Mouse (Mus musculus): ENCODE measurements around the gene Papolb.

Gene Papolb

GRCm38 (mm10) chr5:142529915-142530314, at the start of gene Papolb:
Gene Papolb (minus strand): TSS chr5:142530076.
- DNase-seq (ENCODE audit: low read depth) = no peak

DNA sequence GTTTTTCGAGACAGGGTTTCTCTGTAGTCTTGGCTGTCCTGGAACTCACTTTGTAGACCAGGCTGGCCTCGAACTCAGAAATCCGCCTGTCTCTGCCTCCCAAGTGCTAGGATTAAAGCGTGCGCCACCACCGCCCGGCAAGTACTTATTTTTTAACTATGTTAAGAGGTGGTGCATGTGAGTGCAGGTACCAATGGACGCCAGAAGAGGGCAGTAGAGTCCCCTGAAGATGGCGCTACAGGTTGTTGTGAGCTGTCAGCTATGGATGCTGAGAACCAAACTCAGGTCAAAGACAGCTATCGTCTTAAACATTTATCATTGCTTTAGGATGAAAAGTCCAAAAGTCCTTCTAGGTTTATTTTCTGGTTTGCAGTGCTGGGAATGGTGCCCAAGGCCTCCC, 48.3 kb upstream of the Papolb start:
- no peak for DNase-seq (ENCODE audit: low read depth)

GRCm38 (mm10) chr5:142576832-142577231, 47.0 kb upstream of the Papolb start:
- no peak for DNase-seq (ENCODE audit: low read depth)

DNA sequence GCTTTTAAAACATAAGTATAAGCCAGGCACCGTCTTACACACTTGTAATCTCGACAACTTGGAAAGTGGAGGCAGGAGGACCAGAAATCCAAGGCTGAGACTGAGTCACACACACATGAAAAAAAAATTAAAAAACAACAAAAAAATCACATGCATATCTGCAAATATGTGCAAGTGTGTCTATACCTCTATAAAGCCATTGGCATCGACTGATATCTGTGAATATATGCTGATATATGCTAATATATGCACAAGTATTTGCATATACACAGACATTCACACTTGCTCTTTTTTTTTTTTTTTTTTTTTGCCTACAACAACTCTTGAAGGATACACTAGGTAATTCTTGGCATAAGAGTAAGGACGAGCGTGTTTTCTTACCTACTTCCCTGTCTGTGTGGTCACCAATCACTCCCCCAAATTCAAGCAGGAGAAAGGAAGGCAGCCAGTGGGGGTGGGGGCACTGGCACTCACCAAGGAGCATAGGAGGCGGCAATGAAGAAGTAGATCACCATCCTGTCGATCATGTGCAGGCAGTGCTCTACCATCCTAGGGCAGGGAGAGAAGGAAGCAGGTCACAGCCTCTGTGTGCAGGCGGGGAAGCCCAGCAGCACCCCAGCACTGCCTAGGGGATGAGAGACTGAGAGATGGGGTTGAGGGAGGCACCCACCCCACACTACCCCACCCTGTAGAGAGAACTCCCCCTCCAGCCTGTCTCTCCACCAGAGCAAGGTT, 44.6 kb upstream of the Papolb start:
- no peak for DNase-seq (ENCODE audit: low read depth)

GRCm38 (mm10) chr5:142564606-142565005, 34.7 kb upstream of the Papolb start:
- DNase-seq (ENCODE audit: low read depth) = no peak

DNA sequence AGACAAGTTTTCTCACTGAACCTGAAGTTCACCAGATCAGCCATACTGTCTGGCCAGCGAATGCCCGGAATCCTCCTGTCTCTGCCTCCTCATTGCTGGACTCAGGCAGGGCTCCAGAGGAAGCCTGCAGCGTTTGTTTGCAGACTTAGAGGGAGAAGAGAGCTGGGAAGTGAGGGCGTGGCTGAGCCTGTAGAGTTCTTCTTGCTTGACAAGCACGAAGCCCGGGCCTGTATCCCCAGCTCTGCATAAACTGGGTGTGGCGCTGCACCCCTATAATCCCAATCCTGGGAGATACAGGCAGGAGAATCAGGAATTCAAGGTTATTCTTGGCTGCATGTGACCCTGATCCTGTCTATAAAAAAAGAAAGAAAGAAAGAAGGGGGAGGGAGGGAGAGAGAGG, 30.4 kb upstream of the Papolb start:
- DNase-seq (ENCODE audit: low read depth) = no peak

- DNase-seq (ENCODE audit: low read depth) = peak; percentile 48
Observed at GRCm38 (mm10) chr5:142557397-142558067, 27.7 kb upstream of the Papolb start.

GRCm38 (mm10) chr5:142556721-142557120, 26.8 kb upstream of the Papolb start:
- DNase-seq (ENCODE audit: low read depth) = no peak

DNA sequence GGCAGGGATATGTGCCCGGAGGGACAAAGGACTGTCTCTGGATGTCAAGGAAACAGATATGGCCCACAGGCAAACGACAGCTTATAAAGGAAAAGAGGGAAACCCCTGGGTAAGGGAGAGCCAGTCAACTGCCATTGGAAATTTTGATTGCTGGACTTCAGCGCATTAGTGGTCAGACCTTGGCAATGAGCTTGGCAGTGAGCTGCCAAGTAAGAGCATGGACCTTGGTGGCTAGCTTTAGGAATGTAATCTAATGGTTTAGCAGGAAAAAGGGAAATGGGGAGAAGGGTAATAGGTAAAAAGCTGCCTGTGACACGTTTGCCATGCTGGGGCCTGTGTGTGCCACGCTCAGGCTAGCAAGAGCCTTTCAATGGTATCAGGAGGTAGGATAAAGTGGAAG, 26.0 kb upstream of the Papolb start:
- DNase-seq (ENCODE audit: low read depth) = no peak

GRCm38 (mm10) chr5:142550706-142551652, 21.1 kb upstream of the Papolb start, which contains the start of gene Radil:
Gene Radil (minus strand): TSS chr5:142551098.
- peak; percentile 83 for DNase-seq (ENCODE audit: low read depth)

DNA sequence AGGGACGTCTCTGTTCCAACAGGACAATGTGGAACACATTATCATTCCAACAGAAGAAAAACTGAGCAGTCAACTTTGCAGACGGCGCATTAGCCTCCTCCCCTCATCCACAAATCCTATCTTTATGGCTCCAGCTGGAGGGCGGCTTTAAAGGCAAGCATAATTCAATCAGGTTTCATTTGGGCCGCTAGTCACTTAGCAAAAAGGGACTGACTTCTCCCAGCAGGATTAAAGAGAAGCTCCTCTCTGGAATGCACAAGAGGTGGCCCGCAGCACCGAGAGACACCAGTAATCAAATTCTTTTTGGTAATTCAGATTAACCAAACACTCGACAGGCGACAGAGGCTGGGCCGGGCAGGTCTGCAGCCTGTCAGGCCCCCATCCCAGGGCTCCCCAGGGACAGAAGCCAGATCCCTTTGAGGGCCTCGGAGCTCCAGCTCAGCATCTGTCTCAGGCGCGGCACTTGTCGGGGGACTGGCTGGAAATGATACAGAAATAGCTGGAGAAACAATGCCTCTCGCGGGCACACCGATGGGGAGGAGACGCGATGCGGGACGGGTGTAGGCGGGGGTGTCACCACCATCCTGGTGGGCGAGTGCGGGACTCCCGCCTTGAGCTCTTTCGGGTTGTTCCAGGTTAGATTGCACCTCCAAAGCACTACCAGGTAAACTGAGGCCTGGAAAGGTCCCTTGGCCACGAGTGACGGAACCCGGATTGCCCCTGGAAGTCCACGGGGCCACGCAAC, 20.3 kb upstream of the Papolb start:
- no peak for DNase-seq (ENCODE audit: low read depth)

DNA sequence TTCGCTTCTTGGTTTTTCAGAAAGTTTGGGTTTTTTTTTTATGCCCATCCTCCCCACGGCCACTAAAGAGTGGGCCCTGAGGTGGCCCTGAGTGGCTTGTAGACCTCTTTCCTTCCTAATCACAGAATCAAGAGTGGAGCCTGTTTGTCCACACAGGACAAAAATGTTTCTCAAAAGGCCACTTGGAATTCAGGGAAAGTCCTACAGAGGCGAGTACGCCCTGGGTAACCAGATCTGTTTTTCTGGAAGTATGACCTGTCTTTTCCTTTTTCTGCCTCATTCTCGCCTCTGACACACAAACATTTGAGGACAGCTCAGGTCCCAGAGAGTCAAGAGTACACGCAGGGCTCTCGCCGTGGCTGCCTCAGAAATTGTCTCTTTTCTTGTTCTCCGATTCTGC, 19.6 kb upstream of the Papolb start:
- DNase-seq (ENCODE audit: low read depth) = no peak

- DNase-seq (ENCODE audit: low read depth) = no peak
Observed at GRCm38 (mm10) chr5:142547066-142547465, 17.2 kb upstream of the Papolb start.

- DNase-seq (ENCODE audit: low read depth) = no peak
Observed at GRCm38 (mm10) chr5:142546344-142546743, 16.5 kb upstream of the Papolb start.

GRCm38 (mm10) chr5:142545014-142545795, 15.3 kb upstream of the Papolb start:
- no peak for DNase-seq (ENCODE audit: low read depth)

DNA sequence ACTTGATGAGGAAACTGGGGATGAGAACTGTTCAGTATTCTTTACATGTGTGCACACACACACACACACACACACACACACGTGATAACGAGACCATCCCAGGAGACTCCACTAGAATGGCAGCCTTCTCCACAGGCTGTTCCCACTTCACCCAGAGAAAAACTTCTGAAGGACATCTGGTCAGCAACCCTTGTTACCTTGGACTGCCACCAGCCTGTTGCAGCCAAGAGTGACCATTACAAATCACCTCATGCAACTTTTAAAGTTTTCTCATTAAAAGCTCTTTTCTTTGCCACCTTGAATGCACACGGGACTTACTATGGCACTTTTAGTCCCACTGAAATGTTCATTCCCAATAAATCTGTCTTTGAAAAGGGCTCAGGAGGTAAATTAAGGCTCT, 7.4 kb upstream of the Papolb start:
- DNase-seq (ENCODE audit: low read depth) = no peak

DNA sequence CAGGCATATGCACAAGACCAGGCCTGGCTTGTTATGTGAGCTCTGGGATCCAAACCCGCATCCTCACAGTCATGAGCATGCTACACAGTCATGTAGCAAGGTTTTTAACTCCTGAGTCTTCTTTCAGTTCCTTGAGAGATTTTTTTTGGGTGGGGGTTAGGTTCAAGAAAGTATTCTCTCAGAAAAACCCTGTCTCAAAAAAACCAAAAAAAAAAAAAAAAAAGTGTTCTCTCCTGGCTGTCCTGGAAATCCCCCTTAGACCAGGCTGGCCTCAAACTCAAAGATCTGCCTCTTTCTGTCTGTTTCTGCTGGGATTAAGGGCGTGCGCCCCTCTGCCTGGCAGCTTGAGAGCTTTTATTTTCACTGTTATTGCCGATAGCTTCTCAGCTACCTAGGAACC, 5.5 kb upstream of the Papolb start:
- no peak for DNase-seq (ENCODE audit: low read depth)

GRCm38 (mm10) chr5:142524711-142525464, 5.0 kb downstream of the Papolb start:
- no peak for DNase-seq (ENCODE audit: low read depth)

- DNase-seq (ENCODE audit: low read depth) = no peak
Observed at GRCm38 (mm10) chr5:142521195-142521866, 8.5 kb downstream of the Papolb start.

- no peak for DNase-seq (ENCODE audit: low read depth)
Observed at GRCm38 (mm10) chr5:142520360-142520759, 9.5 kb downstream of the Papolb start.
